Comparison of ENCODE assay signal across 20 mouse cellular contexts in genomic region chr2:158365099-158365850, GRCm38 (mm10). TPM values are rescaled to one million over a fixed set of nuclear protein-coding genes. Genes with fewer than 3 reads are reported as not detected.
"Had no signal": no experiment of that assay in that cellular context is flagged by ENCODE, and none has a peak within 500 bp of the region (broad histone marks: within the 10 kb centered on the region; RNA-seq: fewer than 3 reads in every experiment).

No protein-coding gene starts in this region.

- H3K36me3 ChIP-seq: midbrain, embryonic 13.5 days; neural tube, embryonic 13.5 days; neural tube, embryonic 15.5 days had no signal

- H3K27me3 ChIP-seq: midbrain, embryonic 13.5 days; neural tube, embryonic 13.5 days; neural tube, embryonic 15.5 days had no signal

- H3K9ac ChIP-seq: lung, embryonic 14.5 days; midbrain, embryonic 13.5 days; neural tube, embryonic 13.5 days; neural tube, embryonic 15.5 days had no signal

- ATAC-seq: midbrain, embryonic 13.5 days; midbrain, embryonic 16.5 days had no signal

- H3K4me2 ChIP-seq: lung, embryonic 14.5 days; midbrain, embryonic 13.5 days; neural tube, embryonic 13.5 days; neural tube, embryonic 15.5 days had no signal

- DNase-seq: lung, adult 18-20 months; lung, embryonic 14.5 days; lung, postnatal 10 days; lung, postnatal 4 days; retina, postnatal 1 day; right cerebral cortex, adult 18-20 months; right cerebral cortex, postnatal 25 days; right cerebral cortex, postnatal 4 days; spleen, adult 18-20 months; thymus, adult 18-20 months; thymus, postnatal 14 days; thymus, postnatal 36 days had no signal

- H3K27ac ChIP-seq: midbrain, embryonic 10.5 days; midbrain, embryonic 13.5 days; neural tube, embryonic 13.5 days; neural tube, embryonic 15.5 days had no signal

- H3K4me3 ChIP-seq: midbrain, embryonic 10.5 days; midbrain, embryonic 13.5 days; myocyte; neural tube, embryonic 13.5 days; neural tube, embryonic 15.5 days had no signal

- H3K9me3 ChIP-seq: midbrain, embryonic 10.5 days; midbrain, embryonic 13.5 days; neural tube, embryonic 13.5 days; neural tube, embryonic 15.5 days had no signal

RNA-seq across cellular contexts. Expression of gene Snhg11, which starts 10.2 kb away (rescaled TPM):
- total RNA-seq: megakaryocyte, adult 5-6 weeks; megakaryocyte-erythroid progenitor cell, adult 5-6 weeks had no signal
- polyA plus RNA-seq: myocyte had no signal

RNA-seq across cellular contexts. Expression of gene Lbp, which starts 59.0 kb away (rescaled TPM):
- total RNA-seq: megakaryocyte-erythroid progenitor cell, adult 5-6 weeks had no signal
